Mouse (Mus musculus): ENCODE data around the gene Cntnap1.

DNA sequence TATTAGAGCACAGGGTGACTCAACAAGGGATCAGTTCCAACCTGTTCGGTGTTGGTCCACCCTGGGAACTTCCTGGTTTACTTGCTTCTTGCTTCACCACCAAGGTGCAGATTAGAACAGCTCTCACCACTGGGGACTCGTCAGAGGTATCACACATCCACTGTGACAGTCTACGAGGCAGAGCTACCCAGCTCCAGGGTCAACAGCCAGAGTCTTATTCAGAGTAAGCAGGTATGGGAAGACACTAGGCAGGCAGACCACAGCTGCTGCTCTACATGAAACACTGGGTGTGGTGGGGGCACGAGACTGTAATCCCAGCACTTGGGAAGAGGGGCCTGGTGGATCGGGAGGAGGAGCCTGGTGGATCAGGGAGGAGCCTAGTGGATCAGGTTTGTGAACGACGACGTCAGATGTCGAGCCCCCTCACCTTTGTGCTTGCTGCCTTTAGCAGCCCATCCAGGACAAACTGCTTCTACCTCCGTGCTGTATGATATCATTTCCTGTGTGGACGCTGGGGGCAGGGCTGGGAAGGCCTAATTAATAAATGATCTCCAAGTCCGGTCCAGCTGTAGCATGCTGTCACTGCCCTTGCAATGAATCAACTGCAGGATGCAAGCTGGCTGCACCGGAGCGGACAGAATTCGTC is 31.7 kb upstream of the Cntnap1 start:
- TF ChIP-seq CTCF (IDR thresholded peaks at IDR 0.05; ENCODE audit: extremely low read depth, insufficient read depth, low read length) (no peak), POLR2A (IDR thresholded peaks at IDR 0.05; ENCODE audit: extremely low read depth, insufficient read depth, low read length) (no peak)
